Mouse (Mus musculus): Measurements from ENCODE around the gene Map2k5.

Map2k5 gene

DNA sequence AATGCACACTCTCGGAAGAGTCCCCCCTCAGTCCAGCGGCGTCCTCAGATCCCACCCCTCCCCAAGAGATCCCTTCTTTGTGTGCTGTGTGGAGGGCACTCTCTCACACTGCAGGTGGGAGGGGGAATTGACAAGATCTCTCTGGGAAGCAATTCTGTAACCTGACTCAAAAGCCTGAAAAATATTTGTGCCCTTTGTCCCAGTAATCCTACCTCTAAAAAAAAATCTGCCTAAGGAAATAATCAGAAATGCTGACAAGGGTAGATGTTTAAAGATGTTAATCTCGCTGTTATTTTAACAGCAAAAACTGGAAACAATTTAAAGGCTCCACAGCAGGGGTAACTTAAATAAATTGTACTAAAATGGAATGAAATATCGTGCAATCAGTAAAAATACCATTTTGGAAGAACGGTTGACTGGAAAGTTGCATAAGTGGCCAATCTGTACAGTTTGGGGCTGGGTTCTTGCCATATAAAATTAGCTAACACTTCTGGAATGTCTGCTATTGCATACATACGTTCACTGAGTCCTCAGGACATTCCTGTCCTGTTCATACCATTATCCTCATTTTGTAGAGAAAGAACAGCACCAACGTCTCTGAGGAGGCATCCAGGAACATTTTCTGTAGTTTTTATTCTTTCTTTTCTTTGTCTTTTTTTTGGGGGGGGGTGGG lies 255.4 kb downstream of the Map2k5 start:
- no peak for DNase-seq

DNA sequence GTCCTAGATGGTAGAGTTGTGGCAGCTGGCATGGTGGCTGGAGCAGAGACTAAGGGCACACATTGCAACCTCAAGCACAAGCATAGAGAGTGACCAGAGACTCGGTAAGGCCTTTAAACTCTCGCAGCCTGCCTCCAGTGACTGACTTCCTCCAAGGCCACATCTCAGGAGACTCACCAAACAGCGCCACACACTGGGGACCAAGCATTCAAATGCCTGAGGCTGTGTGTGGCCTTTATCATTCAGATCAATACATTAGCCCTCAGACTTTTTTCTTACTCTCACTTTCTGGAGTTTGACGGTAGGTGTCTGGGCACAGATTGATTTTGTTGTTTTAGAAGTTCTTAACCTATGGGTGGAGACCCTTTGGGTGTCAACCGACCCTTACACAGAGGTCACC lies 259.3 kb downstream of the Map2k5 start:
- DNase-seq, result no peak
